Mouse (Mus musculus) heart, postnatal 36 days (tissue): ENCODE results near the gene Amz1. TPM values are rescaled to one million over a fixed set of nuclear protein-coding genes. Genes with fewer than 3 reads are reported as not detected.

Source experiments
- DNase-seq, 2 experiments: peaks; one replicate each; pipeline ENCODE4 v3.0.0; 2021 to 2022
- intact Hi-C: fragments of 180-260 bp; cut with DNase I; formaldehyde crosslinking; loops from one replicate; pipeline ENCODE4 v1.15.1; 2025
- total RNA-seq, 2 experiments: library from RNA; stranded (reverse); gene quantifications; 2 replicates each; pipeline ENCODE4 v1.2.3; 2021

Gene Amz1
- total RNA-seq: under 1 TPM; 0.46 to 0.72 TPM

DNA sequence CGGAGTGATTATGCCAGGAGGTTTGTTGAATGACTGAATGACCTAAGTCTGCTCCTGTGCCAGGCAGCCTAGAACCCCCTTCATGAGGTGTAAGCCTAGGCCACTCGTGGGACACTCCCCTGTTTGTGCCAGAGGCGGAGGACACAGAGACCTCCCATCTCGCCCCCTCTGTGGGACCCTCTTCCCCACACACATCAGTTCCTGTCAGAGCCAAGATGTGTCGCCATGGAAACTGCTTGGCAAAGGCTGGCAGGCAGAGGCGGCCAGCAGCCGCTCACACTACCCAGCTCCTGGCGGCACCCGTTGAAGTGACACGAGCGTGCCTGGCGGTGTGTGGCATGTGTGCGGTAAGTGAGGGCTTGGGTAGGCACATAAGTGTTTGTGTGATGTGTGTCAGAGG, at the start of gene Amz1:
Gene Amz1 (plus strand): TSS at position 306 of the 400 bp plus-strand sequence.
- no peak for DNase-seq
- intact Hi-C loops: no loop called here

DNA sequence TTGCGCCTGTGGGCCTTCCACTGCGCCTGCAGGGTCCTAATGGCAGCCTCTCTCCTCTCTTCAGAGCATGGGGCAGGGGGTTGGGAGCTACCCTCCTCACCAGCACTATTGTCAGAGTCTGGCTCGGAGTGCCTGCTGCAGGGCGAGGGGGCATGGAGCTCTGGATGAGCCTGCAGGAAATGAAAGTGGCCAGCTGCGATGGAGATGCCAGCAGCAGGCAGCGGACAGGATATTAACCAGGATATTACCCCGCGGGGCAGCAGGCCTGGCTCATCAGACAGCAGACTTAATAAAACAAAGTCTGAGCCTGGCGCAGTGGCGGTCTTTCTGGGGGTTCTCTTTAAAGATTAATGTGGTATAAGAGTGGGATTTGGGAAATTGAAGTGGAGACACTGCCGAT, 48.8 kb upstream of the Amz1 start:
- intact Hi-C loops: no loop called here
- DNase-seq: no peak

DNA sequence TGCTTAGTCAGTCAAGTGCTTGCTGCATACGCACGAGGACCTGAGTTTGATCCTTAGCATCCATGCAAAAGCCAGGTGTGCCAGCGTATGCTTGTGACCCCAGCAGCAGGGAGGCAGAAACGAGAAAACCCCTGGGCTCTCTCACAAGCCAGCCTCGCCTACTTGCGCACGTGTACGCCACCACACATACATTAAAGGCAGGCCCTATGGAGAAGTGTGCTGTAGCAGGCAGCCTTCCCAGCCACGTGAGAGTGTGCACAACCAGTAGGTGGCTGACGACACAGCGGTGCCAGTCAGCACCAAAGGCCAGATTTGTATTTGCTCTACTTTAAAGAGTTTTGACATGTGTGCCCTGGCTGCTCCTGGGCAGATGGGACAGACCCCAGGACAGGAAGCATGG, 48.3 kb upstream of the Amz1 start:
- intact Hi-C loops: no loop called here
- DNase-seq: no peak

DNA sequence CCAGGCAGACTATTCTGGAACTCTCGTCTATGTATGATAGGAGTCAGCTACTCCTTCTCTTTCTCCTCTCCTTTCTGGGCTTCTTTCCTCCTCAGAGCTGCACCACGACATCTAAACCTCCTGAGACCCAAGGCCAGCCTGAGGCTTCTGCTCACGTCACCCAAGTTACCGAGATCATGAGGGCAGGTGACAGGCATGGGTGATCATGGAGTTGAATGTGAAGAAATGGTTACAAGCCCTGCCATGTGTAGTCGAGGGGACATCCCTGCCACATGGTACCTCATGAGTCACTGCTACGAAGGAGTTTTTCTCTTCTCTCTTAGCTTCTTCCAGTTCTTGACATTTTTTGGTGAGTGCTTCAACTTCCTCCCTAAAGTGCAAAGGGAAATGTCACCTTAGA, 46.8 kb upstream of the Amz1 start:
- no peak for DNase-seq
- intact Hi-C loops: no loop called here

DNA sequence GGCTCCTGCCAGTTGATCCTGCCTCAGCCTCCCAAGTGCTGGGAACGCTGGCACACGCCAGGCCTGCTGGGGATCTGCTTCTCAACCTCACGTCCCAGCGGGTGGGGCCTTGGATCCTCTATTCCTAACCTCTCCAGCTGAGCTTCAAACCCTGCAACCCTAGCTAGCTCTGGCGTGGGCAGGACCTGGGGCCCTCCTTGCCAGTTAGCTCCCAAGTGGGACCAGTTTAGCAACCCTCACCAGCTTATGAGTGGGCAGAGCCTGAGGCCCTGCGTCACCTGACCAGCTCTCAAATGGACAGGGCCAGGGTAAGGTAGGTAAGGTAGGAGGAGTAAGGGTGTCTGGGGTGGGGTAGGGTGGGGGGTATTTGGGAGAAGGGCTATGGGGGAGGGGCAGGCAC, 43.9 kb upstream of the Amz1 start:
- intact Hi-C loops: no loop called here
- no peak for DNase-seq

DNA sequence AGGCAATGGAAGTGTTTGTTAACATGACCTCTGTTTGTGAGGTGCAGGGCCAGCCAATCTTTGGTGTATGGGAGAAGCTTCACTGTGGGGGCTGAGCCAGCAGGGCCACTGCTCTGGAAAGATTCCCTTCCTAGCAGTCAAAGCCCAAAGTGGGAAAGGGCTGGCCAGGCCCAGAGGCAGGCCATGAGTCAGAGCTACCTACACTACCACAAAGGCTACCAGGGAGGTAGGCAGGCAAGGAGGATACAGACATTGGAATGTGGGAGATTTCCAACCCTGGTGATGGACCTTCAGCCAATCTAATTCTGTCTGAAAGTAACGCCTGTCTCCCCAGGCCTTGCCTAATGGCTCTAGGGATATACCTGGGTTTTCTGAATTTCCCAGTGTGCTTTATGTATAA, 43.0 kb upstream of the Amz1 start:
- DNase-seq: no peak
- intact Hi-C loops: no loop called here

DNA sequence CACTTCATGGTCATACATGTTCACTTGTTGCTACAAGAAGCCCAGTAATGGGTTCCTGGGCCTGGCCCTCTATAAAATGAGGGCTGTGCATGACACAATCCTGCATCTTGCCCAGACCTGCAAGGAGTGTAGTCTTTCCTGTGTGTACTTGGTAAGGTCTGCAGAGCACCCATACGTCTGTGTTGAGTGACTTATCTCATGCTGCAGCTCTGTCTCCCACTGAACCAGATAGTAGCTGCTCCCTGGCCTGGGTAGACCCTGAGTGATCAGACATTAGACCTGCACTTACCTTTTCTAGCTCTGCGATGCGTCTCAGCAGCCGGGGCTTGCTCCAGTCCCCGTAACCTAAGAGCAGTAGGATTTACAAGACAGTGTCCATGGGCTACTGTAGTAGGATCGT, 41.8 kb upstream of the Amz1 start:
- intact Hi-C loops: no loop called here
- no peak for DNase-seq

DNA sequence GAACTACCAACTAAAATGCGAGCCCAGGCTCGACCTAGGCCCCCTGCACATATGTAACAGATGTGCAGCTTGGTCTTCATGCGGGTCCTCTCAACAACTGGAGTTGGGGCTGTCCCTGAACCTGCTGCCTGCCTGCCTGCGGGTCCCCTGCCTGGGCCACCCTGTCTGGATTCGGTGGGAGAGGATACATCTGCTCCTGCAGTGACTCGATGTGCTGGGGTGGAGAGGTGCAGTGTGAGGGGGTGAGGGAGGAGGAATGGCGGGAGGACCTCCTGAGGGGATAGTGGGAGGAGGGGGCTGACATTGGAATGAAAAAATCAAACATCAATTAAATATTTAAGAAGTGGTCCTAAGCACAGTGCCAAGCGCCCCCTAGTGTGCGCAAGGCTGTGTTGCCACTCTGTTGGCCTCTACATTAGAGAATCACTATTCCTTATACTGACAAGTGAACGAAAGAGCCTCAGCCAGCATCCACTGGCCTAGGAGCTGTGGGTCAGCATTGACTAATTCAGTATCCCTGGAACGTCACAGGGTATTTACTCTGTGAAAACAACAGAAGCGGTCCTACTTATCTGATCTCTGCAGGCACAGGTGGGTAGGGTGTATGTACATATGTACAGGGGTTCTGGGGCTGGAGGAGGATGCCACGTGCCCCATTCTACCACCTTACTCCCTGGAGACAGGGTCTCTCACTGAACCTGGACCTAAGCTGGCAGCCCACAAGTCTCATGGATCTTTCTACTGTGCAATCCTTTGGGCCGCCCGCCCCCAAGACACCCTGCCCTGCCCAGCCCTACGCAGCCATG, 39.4 kb upstream of the Amz1 start:
- intact Hi-C loops: loop anchor here (2.0 kb wide), 1 partner anchor 144 kb away; no protein-coding TSS in a partner anchor
- peak; percentile 36 to 45 for DNase-seq

DNA sequence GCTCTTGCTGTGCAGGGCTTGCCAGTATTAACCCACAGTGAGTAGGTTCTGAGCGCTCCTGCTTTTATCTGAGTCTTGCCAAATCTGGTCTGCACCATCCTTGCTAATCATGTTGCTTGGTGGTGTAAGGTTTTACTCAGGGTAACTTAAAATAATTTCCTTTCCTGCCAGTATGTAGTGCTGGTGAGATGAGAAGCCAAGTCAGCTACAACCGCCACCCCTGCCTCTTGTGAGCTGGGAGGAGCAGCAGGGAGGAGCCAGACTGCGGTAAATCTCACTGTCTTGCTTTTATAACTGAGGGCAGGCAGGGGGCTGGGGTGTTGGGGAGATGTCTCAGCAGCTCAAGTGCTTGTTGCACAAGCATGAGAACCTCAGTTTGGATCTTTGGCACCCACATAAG, 35.5 kb upstream of the Amz1 start:
- intact Hi-C loops: no loop called here
- DNase-seq: no peak

DNA sequence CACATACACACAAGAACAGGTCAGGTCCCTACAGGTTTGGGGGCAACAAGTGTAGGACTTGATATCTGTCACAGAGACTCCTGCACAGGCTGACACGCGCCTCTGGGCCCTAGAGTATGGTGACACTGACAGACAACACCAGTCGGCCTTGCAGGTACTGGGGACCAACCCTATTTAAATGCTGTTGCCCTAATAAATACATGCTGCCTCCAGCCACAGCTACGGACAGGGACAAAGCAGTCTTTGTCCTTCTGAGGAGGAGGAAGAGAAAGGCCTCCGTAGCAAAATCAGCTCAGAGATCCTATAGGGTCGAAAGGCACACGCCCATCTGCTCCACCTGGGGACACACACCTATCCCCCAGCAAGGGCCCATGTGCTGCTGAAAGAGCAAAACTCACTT, 27.9 kb upstream of the Amz1 start:
- DNase-seq: no peak
- intact Hi-C loops: no loop called here

DNA sequence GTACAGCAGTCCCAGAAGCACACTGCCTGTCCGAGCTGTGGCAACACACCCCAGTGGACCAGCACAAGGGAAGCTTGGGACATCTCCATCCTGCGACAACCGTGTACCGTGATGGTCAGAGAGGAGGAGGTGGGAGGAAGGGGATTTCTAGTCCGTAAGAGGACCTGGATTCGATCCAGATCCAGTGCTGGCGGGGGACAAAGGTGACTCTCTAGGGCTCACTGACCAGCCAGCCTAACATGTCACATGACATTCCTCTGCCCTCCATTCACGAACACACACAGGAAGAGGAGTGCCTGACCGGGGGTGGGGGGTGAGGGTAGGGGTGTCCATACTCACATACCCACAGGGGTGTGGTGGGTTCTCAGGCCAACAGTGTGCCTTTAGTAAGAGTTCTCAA, 24.2 kb upstream of the Amz1 start:
- intact Hi-C loops: no loop called here
- no peak for DNase-seq

DNA sequence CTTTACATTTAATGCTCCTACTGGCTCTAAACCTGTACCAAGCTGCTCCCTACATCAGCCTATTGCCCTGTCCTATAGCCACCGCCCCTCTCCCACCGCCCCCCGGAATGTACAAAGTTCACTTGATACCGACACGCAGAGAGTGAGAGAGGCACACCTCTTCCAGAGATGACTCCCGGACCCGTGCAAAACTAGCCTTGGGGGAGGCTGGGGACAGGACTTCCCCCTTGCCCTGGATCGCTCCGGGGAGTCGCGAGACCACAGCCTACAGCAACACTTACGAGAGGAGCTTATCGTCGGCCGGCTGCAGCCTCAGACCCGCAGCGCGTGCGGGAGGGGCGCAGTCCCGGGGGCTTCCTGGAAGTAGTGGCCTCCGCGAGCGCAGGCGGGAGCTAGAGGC, 22.3 kb upstream of the Amz1 start:
- peak in 1 of 2 experiments; percentile 37 for DNase-seq

DNA sequence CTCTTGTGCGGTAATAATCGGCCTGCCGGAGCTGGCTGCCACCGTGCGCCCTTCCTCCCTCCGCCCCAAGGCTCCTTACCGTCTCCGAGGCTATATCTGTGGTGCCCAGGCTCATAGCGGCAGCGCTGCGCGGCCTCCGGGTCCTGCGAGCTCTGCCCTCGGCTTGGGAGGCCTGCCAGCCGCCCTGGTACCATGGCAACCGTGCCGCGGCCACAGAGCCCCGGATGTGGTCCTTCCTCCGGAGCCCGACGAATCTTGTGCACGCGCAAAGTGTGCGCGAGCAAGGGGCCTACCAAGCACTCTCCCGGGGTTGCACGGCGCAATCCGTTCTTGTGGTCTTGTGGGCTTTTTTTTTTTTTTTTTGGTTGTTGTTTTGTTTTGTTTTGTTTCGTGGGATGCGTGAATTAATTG, 21.8 kb upstream of the Amz1 start, which contains the start of gene Iqce:
Gene Iqce (minus strand): TSS at position 276 of the 411 bp plus-strand sequence.
- peak; percentile 95 to 96 for DNase-seq
- intact Hi-C loops: loop anchor here (2.0 kb wide), 1 partner anchor 51 kb away; no protein-coding TSS in a partner anchor

More for the DNA sequence above, 22.3 kb upstream of the Amz1 start:
- intact Hi-C loops: loop anchor here (2.0 kb wide), 1 partner anchor 51 kb away; no protein-coding TSS in a partner anchor

DNA sequence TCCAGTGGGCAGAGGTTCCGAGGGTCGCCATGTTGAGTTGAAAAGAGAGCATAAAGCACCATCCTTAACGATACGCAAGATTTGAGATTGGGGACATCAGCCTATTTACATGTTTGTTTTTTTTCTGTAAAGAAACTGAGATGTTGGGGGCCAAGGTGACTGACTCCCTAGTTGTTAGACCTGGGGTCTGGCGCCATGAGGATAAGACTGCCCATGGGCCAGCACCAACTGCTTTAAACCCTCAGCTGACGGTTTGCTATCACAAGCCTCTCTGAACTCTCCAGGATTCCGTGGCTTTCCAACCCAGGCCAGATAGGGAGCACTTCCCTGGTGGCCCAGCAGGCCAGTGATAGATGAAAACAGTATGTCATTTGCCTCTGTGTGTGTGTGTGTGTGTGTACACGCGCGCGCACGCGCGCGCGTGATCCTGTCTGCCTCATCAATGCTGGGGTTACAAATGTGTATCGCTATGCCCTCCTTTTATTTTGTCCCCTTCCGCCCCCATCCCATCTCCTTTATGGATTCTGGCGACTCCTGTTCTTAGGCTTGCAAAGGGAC, 21.2 kb upstream of the Amz1 start:
- intact Hi-C loops: loop anchor here (2.0 kb wide), 1 partner anchor 52 kb away; no protein-coding TSS in a partner anchor
- DNase-seq: peak in 1 of 2 experiments; percentile 5

DNA sequence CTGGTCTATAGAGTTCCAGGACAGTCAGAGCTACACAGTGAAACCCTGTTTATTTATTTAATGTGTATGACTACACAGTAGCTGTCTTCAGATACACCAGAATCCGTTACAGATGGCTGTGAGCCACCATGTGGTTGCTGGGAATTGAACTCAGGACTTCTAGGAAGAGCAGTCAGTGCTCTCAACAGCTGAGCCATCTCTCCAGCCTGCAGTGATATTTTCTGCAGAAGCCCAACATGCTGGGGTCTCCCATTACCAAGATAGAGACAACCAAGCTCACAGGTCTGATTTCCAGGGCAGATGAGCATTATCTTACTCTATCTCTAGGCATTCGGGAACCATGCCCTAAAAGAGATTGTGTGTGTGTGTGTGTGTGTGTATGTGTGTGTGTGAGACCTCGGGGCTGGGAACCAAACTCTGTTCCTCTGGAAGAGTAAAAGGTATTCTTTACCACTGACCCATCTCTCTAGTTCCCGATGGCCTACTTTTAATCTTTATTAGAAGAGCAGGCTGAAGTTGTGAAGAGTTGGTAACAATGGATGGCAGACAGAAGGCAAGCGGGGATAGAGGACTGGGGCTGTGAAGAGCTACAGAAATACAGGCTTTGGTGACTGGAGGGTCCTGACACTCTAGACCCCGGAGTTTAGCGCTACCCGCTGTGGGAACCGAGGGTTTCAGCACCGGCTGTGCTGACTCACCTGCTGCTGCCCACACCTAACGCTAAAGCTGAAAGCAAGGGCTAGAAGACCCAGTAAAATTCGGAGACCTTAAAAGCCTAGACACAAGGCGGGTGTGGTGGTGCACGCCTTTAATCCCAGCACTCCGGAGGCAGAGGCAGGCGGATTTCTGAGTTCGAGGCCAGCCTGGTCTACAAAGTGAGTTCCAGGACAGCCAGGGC, 20.2 kb upstream of the Amz1 start:
- DNase-seq: peak in 1 of 2 experiments; percentile 5
- intact Hi-C loops: loop anchor here (2.0 kb wide), 1 partner anchor 53 kb away; no protein-coding TSS in a partner anchor

DNA sequence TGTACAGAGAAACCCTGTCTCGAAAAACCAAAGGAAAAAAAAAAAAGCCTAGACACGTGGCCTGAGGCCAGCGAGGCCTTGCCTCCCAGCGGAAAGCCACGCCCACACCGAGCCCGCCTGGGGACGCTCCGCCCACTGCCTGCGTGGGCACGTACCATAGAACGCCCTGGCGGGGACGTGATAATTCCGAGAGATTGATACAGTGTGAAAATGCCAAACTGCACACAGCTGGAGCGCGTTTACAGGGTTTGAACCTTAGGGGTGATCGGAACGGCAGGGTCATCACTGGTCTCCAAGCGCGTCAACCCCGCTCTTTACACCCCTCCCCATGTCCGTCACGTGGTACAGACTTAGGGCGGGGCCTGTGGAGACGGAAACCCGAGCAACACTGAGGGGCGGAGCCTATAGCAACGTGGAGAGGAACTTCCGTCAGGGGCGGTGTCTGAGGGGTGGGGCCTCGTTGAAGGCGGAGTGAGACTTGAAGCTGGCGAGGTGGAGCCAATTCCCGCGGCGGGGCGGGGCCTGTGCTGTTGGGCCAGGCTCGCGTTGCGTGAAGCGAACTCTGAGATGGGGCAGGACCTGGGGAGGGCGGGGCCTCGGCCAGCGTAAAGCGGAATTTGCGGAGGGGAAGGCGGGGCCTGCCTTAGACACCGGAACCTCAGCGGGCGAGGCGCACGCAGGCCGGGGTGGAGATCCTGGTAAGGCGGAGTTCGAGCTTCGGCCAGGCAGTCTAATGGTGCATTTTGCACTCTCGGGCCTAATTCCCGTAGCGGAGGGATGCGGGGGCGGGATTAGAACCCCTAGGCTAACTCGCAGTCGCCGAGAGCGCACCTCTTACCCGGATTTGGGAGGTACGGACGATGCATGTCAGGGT, 19.3 kb upstream of the Amz1 start, which contains the start of gene Brat1:
Gene Brat1 (plus strand): TSS at position 634 of the 874 bp plus-strand sequence.
- intact Hi-C loops: loop anchor here (5.0 kb wide), 2 partner anchors 43 to 282 kb away; no protein-coding TSS in a partner anchor
- peak; percentile 99 for DNase-seq

DNA sequence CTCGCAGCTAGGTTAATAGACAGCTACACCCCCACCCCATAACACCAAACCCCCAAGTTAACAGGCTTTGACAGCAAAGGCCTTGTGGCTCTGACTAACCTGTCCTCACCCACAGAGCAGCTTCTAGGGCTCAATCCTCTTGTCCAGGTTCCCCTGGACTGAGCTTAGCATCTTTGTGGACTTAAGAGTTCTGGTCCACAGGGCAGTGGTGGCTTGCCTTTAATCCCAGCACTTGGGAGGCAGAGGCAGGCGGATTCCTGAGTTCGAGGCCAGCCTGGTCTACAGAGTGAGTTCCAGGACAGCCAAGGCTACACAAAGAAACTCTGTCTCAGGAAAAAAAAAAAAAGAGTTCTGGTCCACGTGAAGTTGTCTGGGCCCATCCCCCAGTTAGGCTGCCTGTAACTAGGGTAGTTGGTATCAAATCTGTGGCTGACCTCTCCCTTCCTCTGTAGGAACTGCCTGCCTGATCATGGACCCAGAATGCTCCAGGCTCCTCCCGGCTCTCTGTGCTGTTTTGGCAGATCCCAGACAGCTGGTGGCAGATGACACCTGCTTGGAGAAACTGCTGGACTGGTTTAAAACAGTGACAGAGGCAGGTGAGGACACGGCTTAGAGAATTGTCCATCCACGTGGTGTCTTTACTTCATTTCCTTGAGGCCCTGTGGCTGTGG, 18.3 kb upstream of the Amz1 start:
- intact Hi-C loops: loop anchor here (5.0 kb wide), 2 partner anchors 42 to 283 kb away; no protein-coding TSS in a partner anchor
- DNase-seq: peak in 1 of 2 experiments; percentile 11

DNA sequence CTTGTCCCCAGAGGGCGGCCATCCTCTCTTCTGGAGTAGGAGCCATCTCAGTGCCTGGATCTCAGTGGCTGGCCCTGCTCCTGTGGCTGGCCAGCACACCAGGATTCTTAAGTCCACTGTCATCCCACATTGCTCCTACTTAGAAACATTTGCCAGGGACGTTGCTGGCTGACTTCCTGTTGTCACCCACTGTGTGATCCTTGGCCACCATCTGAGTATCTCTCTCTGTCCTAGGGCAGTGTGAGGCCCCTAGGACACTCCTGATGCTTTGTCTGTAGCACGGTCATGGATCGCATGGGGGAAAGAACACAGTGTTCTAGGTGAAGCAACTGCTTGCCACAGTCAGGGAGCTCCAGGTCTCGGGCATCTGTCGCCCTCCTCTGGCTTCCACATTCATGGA, 13.6 kb upstream of the Amz1 start:
- DNase-seq: no peak
- intact Hi-C loops: no loop called here

DNA sequence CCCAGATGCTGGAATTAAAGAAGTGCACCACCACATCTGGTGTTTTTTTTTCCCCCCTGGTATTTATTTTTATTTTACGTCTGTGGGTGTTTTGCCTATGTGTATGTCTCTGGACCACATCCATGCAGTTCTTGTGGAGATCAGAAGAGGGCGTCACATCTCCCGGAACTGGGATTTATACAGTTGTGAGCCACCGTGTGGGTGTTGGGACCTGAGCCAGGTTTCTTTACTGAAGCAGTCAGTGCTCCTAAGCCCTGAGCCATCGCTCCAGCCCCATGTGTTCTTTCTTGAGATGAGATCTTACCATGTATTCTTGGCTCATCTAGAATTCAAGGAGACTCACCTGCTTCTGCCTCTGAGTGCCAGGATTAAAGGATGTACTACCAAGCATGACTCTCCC, 12.9 kb upstream of the Amz1 start:
- no peak for DNase-seq
- intact Hi-C loops: no loop called here
